Mouse (Mus musculus) midbrain, postnatal 0 days (tissue): ENCODE data around the gene Rab34. TPM values are rescaled to one million over a fixed set of nuclear protein-coding genes. Genes with fewer than 3 reads are reported as not detected.

Experiments
- ATAC-seq: fragments of 200-750 bp; cut with Nextera tagmentation; 2 replicates; pipeline ENCODE4 v1.8.0; 2017; ENCODE audit warnings: moderate number of reproducible peaks, mild to moderate bottlenecking, moderate TSS enrichment, moderate library complexity; ENCODE audit not compliant: low FRiP score
- DNase-seq: peaks from one replicate; pipeline ENCODE4 v3.0.0-alpha.2; 2015; ENCODE audit warnings: low spot score
- H3K27ac ChIP-seq: fragments of 300-500 bp; sonication (generic); 2 replicates; pipeline ENCODE4 v1.5.1; 2014; ENCODE audit warnings: low read depth, mild to moderate bottlenecking, low read length, mixed read lengths
- H3K27me3 ChIP-seq: fragments of 300-500 bp; sonication (generic); 2 replicates; pipeline ENCODE4 v1.6.1; 2014; ENCODE audit warnings: low read length, control low read depth, mixed read lengths; ENCODE audit not compliant: insufficient read depth
- H3K36me3 ChIP-seq: fragments of 300-500 bp; sonication (generic); 2 replicates; pipeline ENCODE4 v1.6.1; 2014; ENCODE audit warnings: low read length, control low read depth, mixed read lengths; ENCODE audit not compliant: insufficient read depth
- H3K4me1 ChIP-seq: fragments of 300-500 bp; sonication (generic); 2 replicates; pipeline ENCODE4 v1.6.1; 2014; ENCODE audit warnings: mild to moderate bottlenecking, control low read depth, antibody characterized with exemption, low read length, mixed read lengths; ENCODE audit not compliant: insufficient read depth
- H3K4me2 ChIP-seq: fragments of 300-500 bp; sonication (generic); 2 replicates; pipeline ENCODE4 v1.6.1; 2014; ENCODE audit warnings: low read depth, mild to moderate bottlenecking, low read length, mixed read lengths; ENCODE audit not compliant: poor library complexity, severe bottlenecking
- H3K4me3 ChIP-seq: fragments of 300-500 bp; sonication (generic); 2 replicates; pipeline ENCODE4 v1.5.1; 2014; ENCODE audit warnings: low read depth, mild to moderate bottlenecking, low read length, moderate library complexity
- H3K9ac ChIP-seq: fragments of 300-500 bp; sonication (generic); replicated peaks from 2 replicates; pipeline ENCODE4 v1.6.1; 2014; ENCODE audit warnings: mild to moderate bottlenecking, low read length, moderate library complexity, mixed read lengths; ENCODE audit not compliant: poor library complexity, severe bottlenecking
- H3K9me3 ChIP-seq: fragments of 300-500 bp; sonication (generic); 2 replicates; pipeline ENCODE4 v1.6.1; 2016; ENCODE audit warnings: low read length, control low read depth
- CTCF ChIP-seq: IDR thresholded peaks from 2 replicates; pipeline ENCODE4 v1.5.1; 2016; ENCODE audit warnings: antibody characterized with exemption, mild to moderate bottlenecking
- WGBS: fragments of 180-500 bp; shearing (Covaris S2); extraction: QIAGEN DNeasy Blood & Tissue Kit; methylation state at CpG from one replicate; pipeline ENCODE4 v1.1.7; 2014; 5-methylcytosine and 5-hydroxymethylcytosine counted together
- polyA plus RNA-seq: library from polyadenylated mRNA; unstranded; fragments of >200 nt; fragmentation: Nextera tagmentation; extraction: Ambion mirVana; gene quantifications from 2 replicates; pipeline ENCODE4 v1.2.1, GENCODE M21; 2015
- total RNA-seq: library from RNA; depleted of rRNA; stranded (reverse); fragments of >200 nt; gene quantifications from 2 replicates; pipeline ENCODE4 v1.2.3, GENCODE M21; 2014

Gene Rab34
- total and polyA plus RNA-seq, 2 experiments from 2014 or later = 65.5 to 71.3 TPM

- no peaks in the 10 kb centered on the region for H3K36me3 ChIP-seq
- 85% methylated on average over 16 of the region's 16 CpGs for WGBS
- no peak overlapping the region for H3K9ac ChIP-seq
- peaks cover 4% of the 10 kb centered on the region; the same call in 1 of the 2 replicates for H3K4me1 ChIP-seq
- H3K9me3 ChIP-seq = no peaks in the 10 kb centered on the region
- H3K4me3 ChIP-seq = no peak overlapping the region
- no peaks in the 10 kb centered on the region for H3K27me3 ChIP-seq
- DNase-seq = peak; percentile 38
- no peak overlapping the region for H3K4me2 ChIP-seq
- H3K27ac ChIP-seq = no peak overlapping the region
- peak; percentile 57 for TF ChIP-seq CTCF
- ATAC-seq = no peak
These were observed 16.0 kb upstream of the Rab34 start for GRCm38 (mm10) chr11:78172034-78172747.

- DNase-seq = no peak
- Histone ChIP-seq H3K4me1 (peaks cover 7% of the 10 kb centered on the region; the same call in 1 of the 2 replicates), H3K27ac (no peak overlapping the region), H3K36me3 (no peaks in the 10 kb centered on the region), H3K4me3 (no peak overlapping the region), H3K27me3 (no peaks in the 10 kb centered on the region), H3K9ac (no peak overlapping the region), H3K4me2 (no peak overlapping the region), H3K9me3 (no peaks in the 10 kb centered on the region)
- no peak for TF ChIP-seq CTCF
- no peak for ATAC-seq
- WGBS = 88% methylated on average over 19 of the region's 19 CpGs
These were observed 15.4 kb upstream of the Rab34 start for GRCm38 (mm10) chr11:78172748-78173383.

- Histone ChIP-seq H3K4me3 (no peak overlapping the region), H3K4me1 (peaks cover 10% of the 10 kb centered on the region; the same call in 1 of the 2 replicates), H3K4me2 (no peak overlapping the region), H3K27me3 (no peaks in the 10 kb centered on the region), H3K9me3 (no peaks in the 10 kb centered on the region), H3K27ac (no peak overlapping the region), H3K9ac (peak overlapping the region; percentile 29; the same call in 1 of the 2 replicates), H3K36me3 (peaks cover 1% of the 10 kb centered on the region; the same call in 1 of the 2 replicates)
- WGBS = 91% methylated on average over 3 of the region's 3 CpGs
- DNase-seq (no peak), ATAC-seq (no peak)
- no peak for TF ChIP-seq CTCF
These were observed 13.7 kb upstream of the Rab34 start for GRCm38 (mm10) chr11:78174506-78174905.

DNA sequence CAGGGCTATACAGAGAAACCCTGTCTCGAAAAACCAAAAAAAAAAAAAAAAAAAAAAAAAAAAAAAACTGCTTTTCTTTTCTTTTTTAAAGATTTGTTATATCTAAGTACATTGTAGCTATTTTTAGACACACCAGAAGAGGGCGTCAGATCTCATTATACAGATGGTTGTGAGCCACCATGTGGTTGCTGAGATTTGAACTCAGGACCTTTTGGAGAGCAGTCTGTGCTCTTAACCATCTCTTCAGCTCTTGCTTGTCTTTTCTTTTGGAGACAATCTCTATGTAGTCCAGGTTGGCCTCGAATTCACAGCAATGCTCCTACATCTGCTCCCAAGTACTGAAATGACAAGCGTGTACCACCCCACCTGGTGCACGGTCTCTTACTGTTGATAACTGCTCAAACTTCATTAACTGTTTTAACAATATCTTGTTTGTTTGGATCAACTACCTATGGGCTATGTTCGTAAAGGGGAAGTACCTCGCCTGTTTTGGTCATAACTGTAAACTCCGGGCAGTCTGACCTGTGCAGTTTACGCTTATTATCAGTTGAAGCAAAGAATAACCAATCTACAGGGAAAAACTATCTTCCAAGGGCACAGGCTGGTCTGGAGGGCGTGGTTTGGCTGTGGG is 12.3 kb upstream of the Rab34 start:
- H3K27me3 ChIP-seq = no peaks in the 10 kb centered on the region
- H3K4me3 ChIP-seq = peak overlapping the region; percentile 62
- ATAC-seq (no peak), DNase-seq (no peak)
- WGBS = 5% methylated on average over 9 of the region's 10 CpGs
- peak; percentile 32; the same call in 1 of the 2 replicates for TF ChIP-seq CTCF
- peaks cover 15% of the 10 kb centered on the region for H3K36me3 ChIP-seq
- H3K9me3 ChIP-seq = no peaks in the 10 kb centered on the region
- peaks cover 10% of the 10 kb centered on the region; the same call in 1 of the 2 replicates for H3K4me1 ChIP-seq
- no peak overlapping the region for H3K27ac ChIP-seq
- H3K4me2 ChIP-seq = peak overlapping the region; percentile 69
- peak overlapping the region; percentile 52; the same call in 1 of the 2 replicates for H3K9ac ChIP-seq

DNA sequence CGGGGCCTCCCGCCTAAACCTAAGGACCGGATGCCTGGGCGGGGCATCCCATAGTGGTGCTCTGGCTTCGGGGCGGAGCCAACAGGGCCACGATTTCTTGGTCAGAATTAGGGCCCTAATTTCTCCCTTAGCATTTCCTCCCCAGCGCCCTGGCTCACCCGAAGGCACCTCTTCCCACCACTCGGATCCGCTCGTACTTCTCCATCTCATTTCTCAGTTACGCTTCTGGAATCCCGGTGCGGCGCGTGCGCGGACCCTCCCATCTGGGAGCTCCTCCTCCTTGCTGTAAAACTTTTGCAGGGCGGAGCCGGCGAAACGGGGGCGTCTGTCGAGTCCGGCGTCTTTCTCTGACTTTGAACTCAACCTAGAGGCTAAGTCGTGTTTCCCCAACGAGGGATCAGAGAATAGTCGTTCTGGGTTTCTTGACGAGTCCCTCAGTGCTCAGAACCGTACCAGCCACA is 11.8 kb upstream of the Rab34 start, which contains the start of the genes Nek8 and Tlcd1:
Gene Nek8, minus strand, starts transcription at position 274 of the 461 bp plus-strand sequence.
Gene Tlcd1, plus strand, starts transcription at position 310 of the 461 bp plus-strand sequence.
- Histone ChIP-seq H3K4me3 (peak within 1 kb of the TSS; percentile 62), H3K27ac (no peak within 1 kb of the TSS), H3K36me3 (peaks cover 19% of the 10 kb centered on the region), H3K9me3 (no peaks in the 10 kb centered on the region), H3K4me2 (peak within 1 kb of the TSS; percentile 69), H3K27me3 (no peaks in the 10 kb centered on the region), H3K4me1 (peaks cover 10% of the 10 kb centered on the region; the same call in 1 of the 2 replicates), H3K9ac (peak within 1 kb of the TSS; percentile 52)
- peak; percentile 87 for DNase-seq
- ATAC-seq = peak; percentile 18; the same call in 1 of the 2 replicates
- under 1% methylated on average over 32 of the region's 32 CpGs for WGBS
- TF ChIP-seq CTCF = no peak
